Mouse (Mus musculus) liver, embryonic 14.5 days (tissue): ENCODE results near the gene Ccdc171. TPM values are rescaled to one million over a fixed set of nuclear protein-coding genes. Genes with fewer than 3 reads are reported as not detected.
"Not testable (repeated sequence)": the region's sequence is repeated elsewhere in the genome, so short reads cannot be mapped to it uniquely, and the experiment has no call there.

Experiments used
- ATAC-seq: fragments of 200-750 bp; cut with Nextera tagmentation; 2 replicates; pipeline ENCODE4 v1.8.0; 2017; ENCODE audit warnings: moderate number of reproducible peaks, mild to moderate bottlenecking, moderate library complexity; ENCODE audit not compliant: insufficient read depth
- DNase-seq, 3 experiments: peaks; one replicate each; pipeline ENCODE4 v3.0.0-alpha.2; 2012 to 2013; ENCODE audit warnings: low read depth in 3 of 3, low spot score in 3 of 3
- H3K27ac ChIP-seq: fragments of 300-500 bp; sonication (generic); 2 replicates; pipeline ENCODE4 v1.5.1; 2014; ENCODE audit warnings: moderate library complexity, mild to moderate bottlenecking, control low read depth, inconsistent platforms
- H3K27me3 ChIP-seq: fragments of 300-500 bp; sonication (generic); 2 replicates; pipeline ENCODE4 v1.6.1; 2014; ENCODE audit warnings: mild to moderate bottlenecking, low read length, moderate library complexity; ENCODE audit not compliant: control insufficient read depth, insufficient read depth
- H3K36me3 ChIP-seq: fragments of 300-500 bp; sonication (generic); replicated peaks from 2 replicates; pipeline ENCODE4 v1.6.1; 2014; ENCODE audit warnings: low read depth; ENCODE audit not compliant: control insufficient read depth, insufficient read depth
- H3K4me1 ChIP-seq, 2 experiments: fragments of 200-500 bp in 1 of 2; fragments of 300-500 bp in 1 of 2; sonication (generic) in 1 of 2; replicated peaks; 2 replicates each; pipeline ENCODE4 v1.6.1; 2012 to 2014; ENCODE audit warnings: antibody characterized with exemption in 1 of 2, inconsistent platforms in 1 of 2, low read length in 1 of 2; ENCODE audit not compliant: control insufficient read depth in 2 of 2, insufficient read depth in 2 of 2
- H3K4me2 ChIP-seq: fragments of 300-500 bp; sonication (generic); 2 replicates; pipeline ENCODE4 v1.6.1; 2014; ENCODE audit warnings: low read depth, mild to moderate bottlenecking, control low read depth, moderate library complexity
- H3K4me3 ChIP-seq, 2 experiments: fragments of 200-500 bp in 1 of 2; fragments of 300-500 bp in 1 of 2; sonication (generic) in 1 of 2; 2 replicates each; pipeline ENCODE4 v1.5.1; 2012 to 2014; ENCODE audit warnings: low read depth in 2 of 2, low read length in 2 of 2, mild to moderate bottlenecking in 2 of 2, control low read depth in 1 of 2, inconsistent platforms in 1 of 2, moderate library complexity in 1 of 2; ENCODE audit not compliant: insufficient read depth in 1 of 2
- H3K9ac ChIP-seq: fragments of 300-500 bp; sonication (generic); replicated peaks from 2 replicates; pipeline ENCODE4 v1.6.1; 2014; ENCODE audit warnings: mild to moderate bottlenecking, control low read depth, moderate library complexity
- H3K9me3 ChIP-seq: fragments of 300-500 bp; sonication (generic); 2 replicates; pipeline ENCODE4 v1.6.1; 2016; ENCODE audit warnings: low read length, mixed read lengths; ENCODE audit not compliant: control insufficient read depth
- CTCF ChIP-seq: IDR thresholded peaks from 2 replicates; pipeline ENCODE4 v1.5.1; 2016; ENCODE audit warnings: antibody characterized with exemption, low read depth, control low read depth
- EP300 ChIP-seq: IDR thresholded peaks from 2 replicates; pipeline ENCODE4 v1.6.1; 2016; ENCODE audit warnings: antibody characterized with exemption, low read depth
- WGBS: fragments of 180-500 bp; shearing (Covaris S2); extraction: QIAGEN DNeasy Blood & Tissue Kit; methylation state at CpG from one replicate; pipeline ENCODE4 v1.1.7; 2014; ENCODE audit not compliant: insufficient replicate concordance; 5-methylcytosine and 5-hydroxymethylcytosine counted together
- polyA plus RNA-seq, 2 experiments: library from polyadenylated mRNA; depleted of rRNA in 1 of 2; stranded (reverse) in 1 of 2; unstranded in 1 of 2; fragments of >200 nt; fragmentation: Nextera tagmentation in 1 of 2; extraction: Ambion mirVana in 1 of 2; gene quantifications; 2 replicates each; pipeline versions ENCODE4 v1.2.1 to v1.2.3; 2012 to 2014

Gene Ccdc171
- polyA plus RNA-seq, 2 experiments, result 0.77 to 0.89 TPM

- 13% methylated on average over 2 of the region's 2 CpGs for WGBS
- Histone ChIP-seq H3K4me3 (no peak overlapping the region), H3K27me3 (no peaks in the 10 kb centered on the region), H3K9ac (no peak overlapping the region), H3K4me1 (no peaks in the 10 kb centered on the region; a peak in 1 of 4 replicates), H3K9me3 (no peaks in the 10 kb centered on the region), H3K27ac (no peak overlapping the region), H3K36me3 (no peaks in the 10 kb centered on the region), H3K4me2 (no peak overlapping the region)
- DNase-seq, result no peak
- ATAC-seq, result no peak
- TF ChIP-seq EP300 (no peak), CTCF (no peak)
These were observed 144.2 kb downstream of the Ccdc171 start for GRCm38 (mm10) chr4:83669552-83669951.

- H3K4me2 ChIP-seq, H3K27ac ChIP-seq, ATAC-seq, H3K4me3 ChIP-seq, H3K36me3 ChIP-seq, H3K9me3 ChIP-seq, H3K4me1 ChIP-seq, H3K9ac ChIP-seq, DNase-seq, H3K27me3 ChIP-seq: not testable (repeated sequence)
- 72% methylated on average over 4 of the region's 4 CpGs for WGBS
These were observed 150.0 kb downstream of the Ccdc171 start for GRCm38 (mm10) chr4:83675308-83675707.

DNA sequence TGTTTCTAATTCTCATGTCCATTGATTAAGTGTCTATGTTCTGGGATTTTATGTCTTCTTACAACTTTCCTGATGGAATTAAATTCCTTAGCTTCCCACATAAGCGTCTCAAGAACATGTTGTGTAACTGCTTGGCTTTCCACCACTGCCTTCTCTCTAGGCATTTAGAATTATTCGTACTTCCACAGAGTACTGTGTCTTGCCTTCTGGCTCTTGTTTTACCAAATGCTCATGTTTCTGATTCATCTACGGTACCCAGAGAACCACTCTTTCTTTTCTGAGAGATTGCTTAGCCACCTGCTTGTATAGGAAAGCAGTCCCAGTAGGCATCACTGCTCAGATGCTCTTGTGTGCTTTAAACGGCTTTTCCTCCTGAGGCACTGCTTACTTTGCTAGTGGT, 151.1 kb downstream of the Ccdc171 start:
- no peaks in the 10 kb centered on the region for H3K9me3 ChIP-seq
- TF ChIP-seq EP300 (no peak), CTCF (no peak)
- no peaks in the 10 kb centered on the region; a peak in 1 of 4 replicates for H3K4me1 ChIP-seq
- H3K27ac ChIP-seq, result no peak overlapping the region
- WGBS, result 65% methylated on average over 4 of the region's 4 CpGs
- no peak overlapping the region for H3K4me3 ChIP-seq
- no peak overlapping the region for H3K4me2 ChIP-seq
- H3K36me3 ChIP-seq, result no peaks in the 10 kb centered on the region
- ATAC-seq (no peak), DNase-seq (no peak)
- no peak overlapping the region for H3K9ac ChIP-seq
- no peaks in the 10 kb centered on the region for H3K27me3 ChIP-seq

GRCm38 (mm10) chr4:83681081-83681480, 155.7 kb downstream of the Ccdc171 start:
- WGBS, result 78% methylated on average over 14 of the region's 14 CpGs
- ATAC-seq (no peak), DNase-seq (no peak)
- H3K9ac ChIP-seq, result no peak overlapping the region
- TF ChIP-seq CTCF, result no peak
- TF ChIP-seq EP300, result no peak
- no peak overlapping the region for H3K27ac ChIP-seq
- no peak overlapping the region for H3K4me2 ChIP-seq
- no peaks in the 10 kb centered on the region for H3K27me3 ChIP-seq
- no peaks in the 10 kb centered on the region for H3K4me1 ChIP-seq
- no peak overlapping the region for H3K4me3 ChIP-seq
- no peaks in the 10 kb centered on the region for H3K36me3 ChIP-seq
- H3K9me3 ChIP-seq, result no peaks in the 10 kb centered on the region

- Histone ChIP-seq H3K36me3 (no peaks in the 10 kb centered on the region), H3K4me1 (no peaks in the 10 kb centered on the region), H3K9me3 (no peaks in the 10 kb centered on the region), H3K4me3 (no peak overlapping the region), H3K27me3 (no peaks in the 10 kb centered on the region), H3K4me2 (no peak overlapping the region), H3K27ac (no peak overlapping the region), H3K9ac (no peak overlapping the region)
- TF ChIP-seq EP300, result no peak
- TF ChIP-seq CTCF, result no peak
- ATAC-seq, result no peak
- 59% methylated on average over 7 of the region's 7 CpGs for WGBS
- DNase-seq, result no peak
These were observed 157.5 kb downstream of the Ccdc171 start for GRCm38 (mm10) chr4:83682866-83683265.
